Mouse (Mus musculus) hindbrain, postnatal 0 days (tissue): ENCODE measurements around the gene Bcl2l12. TPM values are rescaled to one million over a fixed set of nuclear protein-coding genes. Genes with fewer than 3 reads are reported as not detected.

Experiments
- ATAC-seq: fragments of 200-750 bp; cut with Nextera tagmentation; 2 replicates; pipeline ENCODE4 v1.8.0; 2017; ENCODE audit warnings: mild to moderate bottlenecking, moderate TSS enrichment, moderate library complexity
- DNase-seq: peaks from one replicate; pipeline ENCODE4 v3.0.0-alpha.2; 2015; ENCODE audit warnings: low spot score
- H3K27ac ChIP-seq: fragments of 300-500 bp; sonication (generic); 2 replicates; pipeline ENCODE4 v1.5.1; 2014; ENCODE audit warnings: mild to moderate bottlenecking
- H3K27me3 ChIP-seq: fragments of 300-500 bp; sonication (generic); 2 replicates; pipeline ENCODE4 v1.6.1; 2014; ENCODE audit warnings: low read length, mixed read lengths; ENCODE audit not compliant: insufficient read depth
- H3K36me3 ChIP-seq: fragments of 300-500 bp; sonication (generic); 2 replicates; pipeline ENCODE4 v1.6.1; 2014; ENCODE audit warnings: low read length, mixed read lengths; ENCODE audit not compliant: insufficient read depth
- H3K4me1 ChIP-seq: fragments of 300-500 bp; sonication (generic); 2 replicates; pipeline ENCODE4 v1.6.1; 2014; ENCODE audit warnings: antibody characterized with exemption, low read length, mixed read lengths; ENCODE audit not compliant: insufficient read depth
- H3K4me2 ChIP-seq: fragments of 300-500 bp; sonication (generic); 2 replicates; pipeline ENCODE4 v1.6.1; 2014; ENCODE audit warnings: low read depth, mild to moderate bottlenecking, low read length, moderate library complexity, mixed read lengths
- H3K4me3 ChIP-seq: fragments of 300-500 bp; sonication (generic); 2 replicates; pipeline ENCODE4 v1.5.1; 2014; ENCODE audit warnings: low read length
- H3K9ac ChIP-seq: fragments of 300-500 bp; sonication (generic); replicated peaks from 2 replicates; pipeline ENCODE4 v1.6.1; 2014; ENCODE audit warnings: mild to moderate bottlenecking, low read length, moderate library complexity, mixed read lengths
- H3K9me3 ChIP-seq: fragments of 300-500 bp; sonication (generic); 2 replicates; pipeline ENCODE4 v1.6.1; 2016; ENCODE audit warnings: low read length, mixed read lengths
- CTCF ChIP-seq: IDR thresholded peaks from 2 replicates; pipeline ENCODE4 v1.5.1; 2016; ENCODE audit warnings: antibody characterized with exemption, control low read depth, low read depth
- WGBS: fragments of 180-500 bp; shearing (Covaris S2); extraction: QIAGEN DNeasy Blood & Tissue Kit; methylation state at CpG from one replicate; pipeline ENCODE4 v1.1.7; 2014; 5-methylcytosine and 5-hydroxymethylcytosine counted together
- polyA plus RNA-seq: library from polyadenylated mRNA; unstranded; fragments of >200 nt; fragmentation: Nextera tagmentation; extraction: Ambion mirVana; gene quantifications from 2 replicates; pipeline ENCODE4 v1.2.1, GENCODE M21; 2015
- total RNA-seq: library from RNA; depleted of rRNA; stranded (reverse); fragments of >200 nt; gene quantifications from 2 replicates; pipeline ENCODE4 v1.2.3, GENCODE M21; 2014

The Bcl2l12 gene
- total and polyA plus RNA-seq, 2 experiments from 2014 or later, result 13.0 to 15.0 TPM

GRCm38 (mm10) chr7:44973415-44974130, 24.9 kb downstream of the Bcl2l12 start:
- H3K9me3 ChIP-seq, result no peaks in the 10 kb centered on the region
- DNase-seq (peak; percentile 43), ATAC-seq (no peak)
- TF ChIP-seq CTCF, result no peak
- 22% methylated on average over 14 of the region's 14 CpGs for WGBS
- H3K4me3 ChIP-seq, result peak overlapping the region; percentile 43
- peaks cover 18% of the 10 kb centered on the region for H3K36me3 ChIP-seq
- peak overlapping the region; percentile 82 for H3K27ac ChIP-seq
- peak overlapping the region; percentile 47 for H3K9ac ChIP-seq
- no peaks in the 10 kb centered on the region for H3K27me3 ChIP-seq
- peak overlapping the region; percentile 65 for H3K4me2 ChIP-seq
- H3K4me1 ChIP-seq, result peaks cover 17% of the 10 kb centered on the region; the same call in 1 of the 2 replicates

- Histone ChIP-seq H3K4me1 (peaks cover 17% of the 10 kb centered on the region; the same call in 1 of the 2 replicates), H3K36me3 (no peaks in the 10 kb centered on the region; the same call in 1 of the 2 replicates), H3K27ac (peak overlapping the region; percentile 82), H3K9me3 (no peaks in the 10 kb centered on the region), H3K27me3 (no peaks in the 10 kb centered on the region), H3K9ac (peak overlapping the region; percentile 51), H3K4me2 (peak overlapping the region; percentile 77), H3K4me3 (peak overlapping the region; percentile 47)
- ATAC-seq, result no peak
- 72% methylated on average over 7 of the region's 7 CpGs for WGBS
- TF ChIP-seq CTCF, result no peak
- no peak for DNase-seq
These were observed 27.4 kb downstream of the Bcl2l12 start for GRCm38 (mm10) chr7:44971142-44971541.

- 0% methylated on average over 36 of the region's 36 CpGs for WGBS
- Histone ChIP-seq H3K9ac (peak overlapping the region; percentile 51; the same call in 1 of the 2 replicates), H3K9me3 (no peaks in the 10 kb centered on the region), H3K27me3 (no peaks in the 10 kb centered on the region), H3K27ac (peak overlapping the region; percentile 82), H3K4me2 (peak overlapping the region; percentile 77), H3K4me1 (peaks cover 17% of the 10 kb centered on the region; the same call in 1 of the 2 replicates), H3K36me3 (peaks cover 5% of the 10 kb centered on the region; the same call in 1 of the 2 replicates), H3K4me3 (peak overlapping the region; percentile 47)
- ATAC-seq (peak; percentile 96), DNase-seq (peak; percentile 95)
- TF ChIP-seq CTCF, result no peak
These were observed 28.3 kb downstream of the Bcl2l12 start for GRCm38 (mm10) chr7:44970231-44970691.

GRCm38 (mm10) chr7:44966638-44967037, 31.9 kb downstream of the Bcl2l12 start:
- Histone ChIP-seq H3K9ac (no peak overlapping the region), H3K4me3 (no peak overlapping the region), H3K36me3 (peaks cover 12% of the 10 kb centered on the region; the same call in 1 of the 2 replicates), H3K4me1 (peaks cover 8% of the 10 kb centered on the region; the same call in 1 of the 2 replicates), H3K4me2 (no peak overlapping the region), H3K9me3 (no peaks in the 10 kb centered on the region), H3K27me3 (no peaks in the 10 kb centered on the region), H3K27ac (no peak overlapping the region)
- DNase-seq, result no peak
- no peak for TF ChIP-seq CTCF
- ATAC-seq, result no peak
- 78% methylated on average over 15 of the region's 15 CpGs for WGBS

GRCm38 (mm10) chr7:44965975-44966374, 32.5 kb downstream of the Bcl2l12 start:
- Histone ChIP-seq H3K36me3 (peaks cover 17% of the 10 kb centered on the region), H3K27ac (no peak overlapping the region), H3K9ac (no peak overlapping the region), H3K27me3 (no peaks in the 10 kb centered on the region), H3K4me3 (no peak overlapping the region), H3K4me1 (peaks cover 1% of the 10 kb centered on the region; the same call in 1 of the 2 replicates), H3K4me2 (no peak overlapping the region), H3K9me3 (no peaks in the 10 kb centered on the region)
- WGBS, result 79% methylated on average over 7 of the region's 7 CpGs
- no peak for ATAC-seq
- TF ChIP-seq CTCF, result no peak; the same call in 1 of the 2 replicates
- DNase-seq, result no peak

- ATAC-seq, result no peak
- WGBS, result 96% methylated on average over 13 of the region's 13 CpGs
These were observed 33.5 kb downstream of the Bcl2l12 start for GRCm38 (mm10) chr7:44964990-44965389.

GRCm38 (mm10) chr7:44962831-44963230, 35.7 kb downstream of the Bcl2l12 start:
- ATAC-seq (no peak), DNase-seq (no peak)
- no peaks in the 10 kb centered on the region for H3K9me3 ChIP-seq
- no peak overlapping the region for H3K9ac ChIP-seq
- H3K4me2 ChIP-seq, result no peak overlapping the region
- no peak overlapping the region for H3K27ac ChIP-seq
- 90% methylated on average over 5 of the region's 5 CpGs for WGBS
- H3K27me3 ChIP-seq, result no peaks in the 10 kb centered on the region
- H3K4me1 ChIP-seq, result no peaks in the 10 kb centered on the region
- peaks cover 21% of the 10 kb centered on the region for H3K36me3 ChIP-seq
- H3K4me3 ChIP-seq, result no peak overlapping the region
- TF ChIP-seq CTCF, result no peak

More at GRCm38 (mm10) chr7:44964990-44965389, 33.5 kb downstream of the Bcl2l12 start:
- DNase-seq, result no peak
- H3K27me3 ChIP-seq, result no peaks in the 10 kb centered on the region
- no peaks in the 10 kb centered on the region for H3K4me1 ChIP-seq
- H3K4me2 ChIP-seq, result no peak overlapping the region
- TF ChIP-seq CTCF, result no peak
- H3K27ac ChIP-seq, result no peak overlapping the region
- H3K4me3 ChIP-seq, result no peak overlapping the region
- H3K9me3 ChIP-seq, result no peaks in the 10 kb centered on the region
- H3K36me3 ChIP-seq, result peaks cover 21% of the 10 kb centered on the region
- no peak overlapping the region for H3K9ac ChIP-seq
